Mouse (Mus musculus) embryonic stem cell, embryonic (primary cell): Measurements from ENCODE around the gene Bckdha.

Source experiments
- CTCF ChIA-PET, 4 experiments: fragments of 300-600 bp in 2 of 4; fragments of 350-600 bp in 2 of 4; sonication (Branson Sonifier 250); formaldehyde crosslinking; loops; one replicate each; lab custom pipeline; 2022; ENCODE audit warnings: inconsistent platforms in 2 of 4; lab: Charles Lee
- POLR2A ChIA-PET, 4 experiments: fragments of 300-600 bp in 2 of 4; fragments of 350-600 bp in 2 of 4; sonication (Branson Sonifier 250); formaldehyde crosslinking; loops; one replicate each; lab custom pipeline; 2022; ENCODE audit warnings: antibody characterized with exemption in 4 of 4, inconsistent platforms in 1 of 4; lab: Charles Lee

The Bckdha gene

GRCm38 (mm10) chr7:25658657-25659472 lies at the start of gene Bckdha, which contains the start of gene Exosc5:
Gene Bckdha (minus strand): TSS chr7:25658981.
Gene Exosc5 (plus strand): TSS chr7:25659164.
- ChIA-PET CTCF (interaction anchor here in 3 of 4 experiments (0.6 to 1.5 kb wide), 6 partner anchors 9 to 1781 kb away, joined by 3 to 5 read pairs (median 4); partner anchors contain the start of gene B9d2 (in 1 of the 3)), POLR2A (interaction anchor here in 3 of 4 experiments (0.6 to 8.5 kb wide), 28 partner anchors 9 to 1454 kb away, joined by 3 to 73 read pairs (median 3); partner anchors contain the start of genes B9d2 (in 2 of the 3), Tmem91 (in 2 of the 3), Dmac2 (in 1 of the 3) and Hnrnpul1 (in 1 of the 3))

- CTCF ChIA-PET = interaction anchor here in 2 of 4 experiments (0.6 to 1.7 kb wide), 4 partner anchors 8 to 47 kb away, joined by 3 to 9 read pairs (median 4); partner anchors contain the start of genes B9d2 (in 1 of the 2) and Hnrnpul1 (in 1 of the 2)
- POLR2A ChIA-PET = interaction anchor here in 3 of 4 experiments (0.6 to 2.3 kb wide), 25 partner anchors 8 to 1906 kb away, joined by 3 to 12 read pairs (median 3); partner anchors contain the start of genes B9d2 (in 2 of the 3), BC024978 (in 1 of the 3), Ccdc97 (in 1 of the 3) and Hnrnpul1 (in 1 of the 3)
Observed at GRCm38 (mm10) chr7:25707581-25708292, 49.0 kb upstream of the Bckdha start.

- POLR2A ChIA-PET = interaction anchor here in 3 of 4 experiments (0.7 to 1.9 kb wide), 10 partner anchors 9 to 79 kb away, joined by 3 to 6 read pairs (median 4); no protein-coding TSS in a partner anchor
- CTCF ChIA-PET = interaction anchor here in 1 of 4 experiments (1.0 kb wide), 1 partner anchor 297 kb away, joined by 3 read pairs; no protein-coding TSS in a partner anchor
Observed at GRCm38 (mm10) chr7:25706578-25707170, 47.9 kb upstream of the Bckdha start.

GRCm38 (mm10) chr7:25705801-25706251 lies 47.0 kb upstream of the Bckdha start:
- ChIA-PET POLR2A (interaction anchor here in 1 of 4 experiments (0.9 to 1.9 kb wide), 7 partner anchors 9 to 58 kb away, joined by 3 to 6 read pairs (median 4); no protein-coding TSS in a partner anchor), CTCF (interaction anchor here in 1 of 4 experiments (1.5 kb wide), 1 partner anchor 51 kb away, joined by 3 read pairs; no protein-coding TSS in a partner anchor)

- POLR2A ChIA-PET = interaction anchor here in 2 of 4 experiments (1.0 to 1.9 kb wide), 8 partner anchors 8 to 57 kb away, joined by 3 to 6 read pairs (median 4); partner anchors contain the start of genes B9d2 (in 1 of the 2), Hnrnpul1 (in 1 of the 2) and Tmem91 (in 1 of the 2)
- CTCF ChIA-PET = interaction anchor here in 3 of 4 experiments (0.6 to 2.6 kb wide), 8 partner anchors 14 to 296 kb away, joined by 3 to 15 read pairs (median 4); partner anchors contain the start of gene Hnrnpul1 (in 1 of the 3)
Observed at GRCm38 (mm10) chr7:25704716-25705364, 46.1 kb upstream of the Bckdha start.

- CTCF ChIA-PET = interaction anchor here in 3 of 4 experiments (0.6 to 2.6 kb wide), 12 partner anchors 13 to 295 kb away, joined by 3 to 15 read pairs (median 3); partner anchors contain the start of genes B9d2 (in 1 of the 3), Hnrnpul1 (in 1 of the 3) and Tmem91 (in 1 of the 3)
- POLR2A ChIA-PET = interaction anchor here in 2 of 4 experiments (0.8 to 1.6 kb wide), 7 partner anchors 9 to 51 kb away, joined by 3 to 6 read pairs (median 4); partner anchors contain the start of genes B9d2 (in 1 of the 2), Ccdc97 (in 1 of the 2), Hnrnpul1 (in 1 of the 2) and Tmem91 (in 1 of the 2)
Observed at GRCm38 (mm10) chr7:25703793-25704494, 45.2 kb upstream of the Bckdha start.

GRCm38 (mm10) chr7:25702350-25702749 lies 43.6 kb upstream of the Bckdha start:
- POLR2A ChIA-PET = interaction anchor here in 1 of 4 experiments (0.7 kb wide), 1 partner anchor 30 kb away, joined by 3 read pairs; no protein-coding TSS in a partner anchor
- CTCF ChIA-PET = interaction anchor here in 1 of 4 experiments (0.6 kb wide), 1 partner anchor 293 kb away, joined by 3 read pairs; no protein-coding TSS in a partner anchor

GRCm38 (mm10) chr7:25700732-25701131 lies 42.0 kb upstream of the Bckdha start:
- ChIA-PET POLR2A (interaction anchor here in 3 of 4 experiments (0.6 to 1.6 kb wide), 5 partner anchors 10 to 31 kb away, joined by 3 to 7 read pairs (median 4); partner anchors contain the start of gene B9d2 (in 2 of the 3)), CTCF (interaction anchor here in 3 of 4 experiments (0.8 to 1.7 kb wide), 6 partner anchors 13 to 54 kb away, joined by 3 to 9 read pairs (median 5); partner anchors contain the start of genes B9d2 (in 2 of the 3), Hnrnpul1 (in 1 of the 3) and Tgfb1 (in 1 of the 3))

GRCm38 (mm10) chr7:25699851-25700250 lies 41.1 kb upstream of the Bckdha start:
- ChIA-PET CTCF (interaction anchor here (0.6 to 1.7 kb wide), 18 partner anchors 8 to 402 kb away, joined by 3 to 9 read pairs (median 4); partner anchors contain the start of genes B9d2 (in 2 of the 4), Tgfb1 (in 2 of the 4), Dmac2 (in 1 of the 4) and Hnrnpul1 (in 1 of the 4)), POLR2A (interaction anchor here in 3 of 4 experiments (0.6 to 1.6 kb wide), 12 partner anchors 8 to 1896 kb away, joined by 3 to 7 read pairs (median 4); partner anchors contain the start of genes B9d2 (in 1 of the 3), Bckdha (in 1 of the 3), Exosc5 (in 1 of the 3) and Hnrnpul1 (in 1 of the 3))

- ChIA-PET CTCF (no interaction called here), POLR2A (interaction anchor here in 1 of 4 experiments (0.6 kb wide), 1 partner anchor 42 kb away, joined by 3 read pairs; no protein-coding TSS in a partner anchor)
Observed at GRCm38 (mm10) chr7:25694104-25694503, 35.3 kb upstream of the Bckdha start.

GRCm38 (mm10) chr7:25690051-25690450 lies 31.3 kb upstream of the Bckdha start:
- CTCF ChIA-PET = interaction anchor here in 1 of 4 experiments (1.7 to 3.0 kb wide), 2 partner anchors 14 kb away, joined by 6 to 15 read pairs; no protein-coding TSS in a partner anchor
- POLR2A ChIA-PET = interaction anchor here in 2 of 4 experiments (0.6 to 2.1 kb wide), 4 partner anchors 10 to 21 kb away, joined by 3 to 6 read pairs (median 4); partner anchors contain the start of gene B9d2 (in 1 of the 2)

GRCm38 (mm10) chr7:25689603-25690021 lies 30.8 kb upstream of the Bckdha start:
- CTCF ChIA-PET = interaction anchor here in 1 of 4 experiments (3.0 kb wide), 1 partner anchor 14 kb away, joined by 15 read pairs; no protein-coding TSS in a partner anchor
- POLR2A ChIA-PET = interaction anchor here in 2 of 4 experiments (0.6 to 2.5 kb wide), 5 partner anchors 10 to 32 kb away, joined by 3 to 10 read pairs (median 6); partner anchors contain the start of gene B9d2 (in 1 of the 2)

- POLR2A ChIA-PET = interaction anchor here (0.6 to 2.5 kb wide), 12 partner anchors 9 to 391 kb away, joined by 3 to 10 read pairs (median 4); partner anchors contain the start of genes B9d2 (in 1 of the 4), Bckdha (in 1 of the 4), Exosc5 (in 1 of the 4) and Pafah1b3 (in 1 of the 4)
- CTCF ChIA-PET = interaction anchor here in 1 of 4 experiments (1.4 to 3.0 kb wide), 2 partner anchors 11 to 15 kb away, joined by 9 to 15 read pairs; no protein-coding TSS in a partner anchor
Observed at GRCm38 (mm10) chr7:25688810-25689586, 30.2 kb upstream of the Bckdha start.
